Mouse (Mus musculus): ENCODE results near the gene Megf11. TPM values are rescaled to one million over a fixed set of nuclear protein-coding genes. Genes with fewer than 3 reads are reported as not detected.

The Megf11 gene
- total RNA-seq, 2 experiments from 2014 or later, result 10.2 to 11.3 TPM

DNA sequence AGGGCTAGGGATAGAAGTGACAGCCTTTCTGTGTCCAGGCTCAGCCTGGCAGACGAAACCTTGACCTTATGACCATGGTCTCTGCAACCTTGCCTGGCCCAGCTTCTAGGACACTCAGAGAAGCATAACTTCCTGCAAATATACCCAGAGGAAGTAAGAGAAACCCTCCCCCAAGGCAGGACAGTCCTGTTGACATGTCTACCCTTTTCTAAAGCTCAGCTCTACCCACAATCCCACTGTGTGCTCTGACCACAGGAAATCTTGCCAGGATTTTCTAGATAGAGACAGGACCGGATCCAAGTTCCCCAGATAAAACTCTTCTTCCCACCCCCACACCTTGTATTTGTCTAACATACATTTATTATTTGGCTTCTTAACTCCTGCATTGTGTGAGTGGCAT, 215.3 kb downstream of the Megf11 start:
- no peak for DNase-seq (ENCODE audit: low spot score in 2 of 2)

- DNase-seq (ENCODE audit: low spot score in 2 of 2), result no peak
Measured at GRCm38 (mm10) chr9:64602895-64603294, 217.5 kb downstream of the Megf11 start.

GRCm38 (mm10) chr9:64604217-64604711, 218.8 kb downstream of the Megf11 start:
- DNase-seq (ENCODE audit: low spot score in 2 of 2), result no peak

DNA sequence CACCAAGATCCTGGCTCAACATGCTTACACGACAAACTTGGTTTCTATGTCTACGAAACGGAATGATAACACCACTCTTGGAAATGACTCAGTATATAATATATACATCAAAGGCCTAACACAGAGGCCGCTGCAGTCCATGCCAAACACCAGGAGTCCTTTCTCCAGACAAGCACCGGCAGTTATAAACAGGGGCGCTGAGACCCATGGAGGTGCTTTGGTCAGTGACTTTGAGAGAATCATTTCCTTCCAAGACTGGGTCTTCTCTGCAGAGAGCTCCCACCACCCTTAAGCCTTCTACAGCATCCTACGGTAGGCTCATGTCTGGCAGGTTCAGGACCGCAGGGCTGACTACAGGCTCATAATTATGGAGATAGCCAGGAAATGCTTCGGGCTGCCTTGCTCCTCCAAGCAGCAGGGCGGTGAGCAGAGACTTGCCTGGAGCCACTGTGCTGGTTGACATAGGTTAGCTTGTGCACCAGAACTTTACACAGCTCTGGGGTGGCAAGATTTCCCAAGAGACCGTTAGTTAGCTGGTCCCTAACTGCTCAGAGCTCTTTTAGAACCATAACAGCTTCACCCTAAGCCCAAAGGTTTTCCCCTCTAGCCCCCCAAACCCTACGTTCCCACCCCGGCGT, 219.8 kb downstream of the Megf11 start:
- DNase-seq (ENCODE audit: low spot score in 2 of 2), result no peak

GRCm38 (mm10) chr9:64605735-64606349, 220.4 kb downstream of the Megf11 start:
- DNase-seq (ENCODE audit: low spot score in 2 of 2), result peak; percentile 9 to 19

DNA sequence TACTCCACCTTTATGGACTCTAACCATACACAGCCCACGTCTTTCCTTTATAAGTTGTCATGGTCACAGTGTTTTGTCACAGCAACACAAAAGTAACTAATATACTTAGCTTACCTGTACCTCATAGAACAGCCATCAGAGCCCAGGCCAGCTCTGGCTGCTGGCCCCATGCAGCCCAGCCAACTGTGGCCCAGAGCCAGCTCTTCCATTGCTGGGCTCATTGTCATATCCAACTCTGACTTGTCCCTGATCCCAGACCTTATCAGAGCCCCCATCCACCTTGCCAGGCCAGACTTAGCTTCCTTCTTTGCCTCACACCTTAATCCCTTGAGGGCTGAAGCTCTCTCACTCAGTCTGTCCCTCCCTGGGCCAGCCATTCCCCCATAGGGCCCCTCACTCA, 221.6 kb downstream of the Megf11 start:
- no peak for DNase-seq (ENCODE audit: low spot score in 2 of 2)

DNA sequence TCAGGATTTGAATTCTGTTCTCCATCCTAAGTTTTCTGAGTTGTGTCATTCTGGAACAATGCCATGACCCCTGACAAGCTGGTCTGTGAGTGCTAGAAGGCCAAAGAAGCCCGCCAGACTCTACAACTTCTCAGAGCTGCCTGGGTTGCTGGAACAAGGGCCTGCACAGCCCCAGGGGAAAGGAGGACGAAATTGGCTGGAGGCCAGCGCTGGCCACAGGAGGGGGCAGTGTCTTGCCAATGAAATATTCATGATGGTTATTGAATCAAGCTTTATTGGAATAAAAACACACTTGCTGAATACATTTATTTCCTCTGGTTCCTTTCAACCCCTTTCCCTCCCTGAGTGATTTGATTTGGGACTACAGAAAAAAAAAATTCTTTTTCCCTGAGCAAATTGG, 224.1 kb downstream of the Megf11 start:
- DNase-seq (ENCODE audit: low spot score in 2 of 2), result peak; percentile 10 to 19

GRCm38 (mm10) chr9:64612121-64612983, 226.9 kb downstream of the Megf11 start:
- DNase-seq (ENCODE audit: low spot score in 2 of 2), result no peak

- DNase-seq (ENCODE audit: low spot score in 2 of 2), result no peak
Measured at GRCm38 (mm10) chr9:64612984-64613649, 227.7 kb downstream of the Megf11 start.

DNA sequence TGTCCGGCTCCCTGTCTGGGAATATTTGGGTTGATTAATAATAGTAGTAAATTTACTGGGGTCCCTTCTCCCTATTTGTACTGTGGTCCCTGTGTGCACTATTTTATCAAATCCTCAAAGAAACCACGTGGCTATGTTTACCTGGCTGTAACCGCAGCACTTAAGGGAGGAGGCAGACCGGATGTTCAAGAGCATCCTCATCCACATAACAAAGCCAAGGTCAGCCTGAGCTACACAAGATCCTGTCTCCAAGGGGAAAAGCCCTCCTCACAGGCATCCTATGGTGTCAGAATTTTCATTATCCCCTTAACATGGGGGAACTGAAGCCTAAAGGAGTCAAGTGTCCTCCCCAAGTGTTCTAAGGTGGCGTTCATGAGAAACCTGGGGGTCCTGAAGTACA, 232.0 kb downstream of the Megf11 start:
- DNase-seq (ENCODE audit: low spot score in 2 of 2), result no peak

- no peak for DNase-seq (ENCODE audit: low spot score in 2 of 2)
Measured at GRCm38 (mm10) chr9:64618433-64618832, 233.0 kb downstream of the Megf11 start.

DNA sequence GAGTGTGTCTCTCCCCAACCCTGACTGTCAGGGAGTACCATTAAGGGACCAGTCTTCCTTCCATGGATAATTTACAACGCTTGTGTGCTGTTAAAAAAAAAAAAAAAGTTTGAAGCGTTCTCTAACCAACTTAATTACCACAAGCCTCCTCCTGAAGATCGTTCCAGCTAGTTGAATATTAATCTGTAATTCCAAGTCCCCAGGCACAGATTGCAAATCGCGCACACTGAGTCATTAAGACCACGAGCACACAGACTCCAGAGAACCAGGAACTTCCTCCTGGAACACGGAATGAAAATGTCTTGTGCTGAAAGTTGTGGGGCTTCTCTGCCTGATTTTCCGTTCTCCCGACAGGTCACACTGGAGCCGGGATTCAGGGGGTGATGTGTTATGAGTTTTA, 234.0 kb downstream of the Megf11 start:
- DNase-seq (ENCODE audit: low spot score in 2 of 2), result no peak

- no peak for DNase-seq (ENCODE audit: low spot score in 2 of 2)
Measured at GRCm38 (mm10) chr9:64620596-64620995, 235.2 kb downstream of the Megf11 start.

- no peak for DNase-seq (ENCODE audit: low spot score in 2 of 2)
Measured at GRCm38 (mm10) chr9:64621499-64622296, 236.3 kb downstream of the Megf11 start.

- DNase-seq (ENCODE audit: low spot score in 2 of 2), result no peak
Measured at GRCm38 (mm10) chr9:64623361-64623760, 237.9 kb downstream of the Megf11 start.

- no peak for DNase-seq (ENCODE audit: low spot score in 2 of 2)
Measured at GRCm38 (mm10) chr9:64624536-64624935, 239.1 kb downstream of the Megf11 start.

DNA sequence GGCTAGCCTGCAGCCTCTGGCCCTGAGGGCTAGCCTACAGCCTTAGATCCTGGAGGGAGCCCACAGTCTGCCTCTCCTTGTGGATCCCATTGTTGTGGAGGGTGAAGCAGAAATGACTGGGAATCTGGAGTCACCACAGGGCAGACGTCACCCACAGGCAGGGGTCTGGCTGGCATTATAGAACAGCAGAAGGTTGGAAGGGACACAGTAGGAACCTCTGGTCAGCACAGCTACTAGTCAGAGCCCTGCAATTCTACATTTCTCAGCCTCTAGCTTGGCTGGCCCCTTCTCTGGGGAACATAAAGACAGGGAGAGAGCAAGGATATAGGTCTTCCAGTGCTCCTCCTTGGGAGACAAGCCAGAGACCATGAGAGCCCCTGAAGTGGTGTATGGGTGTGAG, 244.4 kb downstream of the Megf11 start:
- DNase-seq (ENCODE audit: low spot score in 2 of 2), result no peak

DNA sequence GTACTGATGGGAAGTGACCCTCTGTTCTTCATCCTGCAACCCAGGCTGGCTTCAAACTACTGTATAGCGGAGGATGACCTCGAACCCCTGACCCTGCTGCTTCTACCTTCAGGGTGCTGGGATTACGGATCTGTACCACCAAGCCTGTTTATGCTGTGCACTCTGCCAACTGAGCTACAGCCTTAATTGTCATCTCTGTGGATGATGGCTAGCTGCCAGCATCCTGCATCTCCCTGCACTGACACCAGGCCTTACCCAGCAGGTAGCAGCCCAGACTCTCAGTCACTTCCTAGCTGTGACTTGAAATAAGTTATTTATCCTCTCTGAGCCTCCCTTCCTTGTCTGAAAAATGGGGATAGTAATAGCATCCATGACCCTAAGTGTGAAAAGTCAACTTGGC, 247.7 kb downstream of the Megf11 start:
- no peak for DNase-seq (ENCODE audit: low spot score in 2 of 2)

GRCm38 (mm10) chr9:64636111-64636510, 250.7 kb downstream of the Megf11 start:
- DNase-seq (ENCODE audit: low spot score in 2 of 2), result peak; percentile 39 to 46

- DNase-seq (ENCODE audit: low spot score in 2 of 2), result peak; percentile 14 to 23
Measured at GRCm38 (mm10) chr9:64636961-64637360, 251.5 kb downstream of the Megf11 start.

DNA sequence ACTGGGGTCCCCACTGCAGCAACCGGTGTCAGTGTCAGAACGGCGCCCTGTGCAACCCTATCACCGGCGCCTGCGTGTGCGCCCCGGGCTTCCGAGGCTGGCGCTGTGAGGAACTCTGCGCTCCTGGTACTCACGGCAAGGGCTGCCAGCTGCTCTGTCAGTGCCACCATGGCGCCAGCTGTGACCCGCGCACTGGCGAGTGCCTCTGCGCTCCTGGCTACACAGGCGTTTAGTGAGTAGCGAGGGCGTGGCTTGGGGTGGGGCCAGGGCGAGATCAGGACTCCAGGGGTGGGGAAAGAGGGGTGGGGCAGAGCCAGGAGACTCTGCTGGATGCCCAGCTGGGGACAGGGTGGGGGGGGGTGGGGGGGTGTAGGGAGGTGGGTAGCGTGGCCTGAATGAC, 252.8 kb downstream of the Megf11 start:
- peak; percentile 12 to 16 for DNase-seq (ENCODE audit: low spot score in 2 of 2)
